Mouse (Mus musculus) E14TG2a.4 (cell line): ENCODE data around the gene Fgd6.

Source experiments
- H3K27me3 ChIP-seq: 2 replicates; pipeline ENCODE4 v1.6.1; 2014; ENCODE audit warnings: low read length, control low read depth; ENCODE audit not compliant: insufficient read depth
- H3K36me3 ChIP-seq: 2 replicates; pipeline ENCODE4 v1.6.1; 2014; ENCODE audit warnings: low read length, control low read depth; ENCODE audit not compliant: insufficient read depth
- H3K4me1 ChIP-seq: replicated peaks from 2 replicates; pipeline ENCODE4 v1.6.1; 2014; ENCODE audit warnings: low read depth, low read length, control low read depth
- H3K4me3 ChIP-seq: replicated peaks from 2 replicates; pipeline ENCODE4 v1.5.1; 2014; ENCODE audit warnings: mild to moderate bottlenecking, low read length
- H3K9me3 ChIP-seq: 2 replicates; pipeline ENCODE4 v1.6.1; 2014; ENCODE audit warnings: low read length, control low read depth
- CTCF ChIP-seq: conservative IDR thresholded peaks from 2 replicates; pipeline ENCODE4 v1.5.1; 2014; ENCODE audit warnings: low read length
- NANOG ChIP-seq: IDR thresholded peaks from 2 replicates; pipeline ENCODE4 v1.6.1; 2014; ENCODE audit warnings: borderline replicate concordance, low read length, mixed read lengths
- POU5F1 ChIP-seq: IDR thresholded peaks from 2 replicates; pipeline ENCODE4 v1.6.1; 2014; ENCODE audit warnings: low read length, borderline replicate concordance

Gene Fgd6

DNA sequence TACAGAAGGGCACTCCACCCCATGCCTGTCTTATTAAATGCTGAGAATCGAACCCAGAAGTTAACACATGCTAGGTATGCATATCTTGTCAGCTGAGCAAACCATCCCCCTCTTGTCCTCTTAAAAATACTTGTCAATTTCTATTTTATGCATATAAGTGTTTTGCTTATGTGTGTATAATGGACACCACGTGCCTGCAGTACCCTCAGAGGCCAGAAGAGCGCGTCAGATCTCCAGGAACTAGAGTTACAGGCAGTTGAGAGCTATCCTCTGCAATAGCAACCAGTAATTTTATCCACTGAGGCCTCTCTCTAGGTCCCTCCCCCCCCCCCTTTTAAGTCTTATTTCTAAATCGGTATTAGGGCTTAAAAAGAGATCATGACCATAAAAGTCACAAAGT, 88.6 kb downstream of the Fgd6 start:
- H3K36me3 ChIP-seq = no peaks in the 10 kb centered on the region
- H3K4me1 ChIP-seq = no peaks in the 10 kb centered on the region
- H3K9me3 ChIP-seq = no peaks in the 10 kb centered on the region
- TF ChIP-seq CTCF = 0 out of 2 replicates have a peak, but pooled peaks have one; percentile 11
- no peak for TF ChIP-seq POU5F1
- no peak for TF ChIP-seq NANOG
- H3K27me3 ChIP-seq = no peaks in the 10 kb centered on the region
- H3K4me3 ChIP-seq = no peak overlapping the region

DNA sequence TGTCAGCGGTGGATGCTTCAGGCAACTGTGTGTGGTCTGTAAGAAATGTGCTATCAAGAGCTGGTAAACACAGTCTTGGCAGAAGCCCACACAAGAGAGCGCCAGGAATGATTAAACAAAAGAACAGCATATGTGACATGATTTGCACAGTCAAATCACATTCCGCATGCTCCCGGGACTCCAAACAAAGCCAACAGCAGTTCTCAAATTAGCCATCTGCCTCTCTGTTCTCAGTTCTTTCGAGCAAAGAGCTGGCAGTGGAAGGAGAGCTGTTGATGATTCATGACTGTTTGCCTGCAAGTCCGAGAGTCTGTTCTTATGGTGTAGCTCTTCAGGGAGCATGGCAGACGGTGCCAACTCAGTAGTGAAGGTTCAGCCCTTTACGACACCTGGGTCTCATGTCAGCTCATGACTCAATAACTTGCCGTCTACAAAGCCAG, 93.9 kb downstream of the Fgd6 start:
- Histone ChIP-seq H3K4me3 (no peak overlapping the region), H3K36me3 (no peaks in the 10 kb centered on the region), H3K4me1 (no peaks in the 10 kb centered on the region), H3K9me3 (no peaks in the 10 kb centered on the region), H3K27me3 (no peaks in the 10 kb centered on the region)
- TF ChIP-seq NANOG = no peak
- TF ChIP-seq CTCF = no peak
- TF ChIP-seq POU5F1 = no peak

DNA sequence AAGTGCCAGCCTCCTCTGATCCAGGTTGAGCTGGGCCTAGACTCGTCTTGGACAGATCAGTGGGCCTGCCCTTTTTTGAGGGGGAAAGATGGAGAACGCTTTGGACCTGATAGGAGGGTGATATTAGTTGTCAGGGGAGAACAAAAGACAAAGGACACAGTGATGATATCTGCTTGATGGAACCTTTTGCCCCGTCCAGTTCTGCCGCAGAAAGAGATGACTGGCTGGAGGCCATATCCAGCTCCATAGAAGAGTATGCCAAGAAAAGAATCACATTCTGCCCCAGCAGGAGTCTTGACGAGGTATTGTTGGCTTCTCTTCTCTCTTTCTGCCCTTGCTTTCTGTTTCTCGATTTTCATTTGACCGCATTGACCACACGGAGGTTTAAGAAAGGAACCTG, 97.3 kb downstream of the Fgd6 start:
- Histone ChIP-seq H3K27me3 (no peaks in the 10 kb centered on the region), H3K36me3 (no peaks in the 10 kb centered on the region), H3K4me1 (peaks cover 7% of the 10 kb centered on the region), H3K9me3 (no peaks in the 10 kb centered on the region), H3K4me3 (no peak overlapping the region)
- TF ChIP-seq POU5F1 (no peak), NANOG (no peak), CTCF (no peak)

DNA sequence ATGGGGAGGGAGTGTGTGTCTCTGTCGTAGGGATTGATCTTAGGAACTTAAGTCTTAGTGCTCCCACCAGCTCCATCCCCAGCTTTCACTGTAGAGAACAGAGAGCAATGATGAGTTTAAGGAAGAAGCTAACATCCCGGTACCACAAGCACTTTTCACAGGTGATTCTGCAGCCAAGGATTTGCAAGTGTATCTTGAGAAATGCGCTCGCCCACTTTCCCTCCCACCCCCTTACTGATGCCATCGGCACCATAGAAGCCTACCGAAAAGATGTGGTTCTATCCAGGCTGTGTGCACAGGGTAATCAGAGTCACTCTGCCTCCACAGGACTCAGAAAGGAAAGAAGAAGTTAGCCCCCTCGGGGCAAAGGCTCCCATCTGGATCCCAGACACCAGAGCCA, 97.9 kb downstream of the Fgd6 start:
- no peaks in the 10 kb centered on the region for H3K27me3 ChIP-seq
- H3K36me3 ChIP-seq = no peaks in the 10 kb centered on the region
- H3K9me3 ChIP-seq = no peaks in the 10 kb centered on the region
- TF ChIP-seq CTCF (no peak), POU5F1 (no peak), NANOG (no peak)
- peaks cover 7% of the 10 kb centered on the region for H3K4me1 ChIP-seq
- H3K4me3 ChIP-seq = no peak overlapping the region

DNA sequence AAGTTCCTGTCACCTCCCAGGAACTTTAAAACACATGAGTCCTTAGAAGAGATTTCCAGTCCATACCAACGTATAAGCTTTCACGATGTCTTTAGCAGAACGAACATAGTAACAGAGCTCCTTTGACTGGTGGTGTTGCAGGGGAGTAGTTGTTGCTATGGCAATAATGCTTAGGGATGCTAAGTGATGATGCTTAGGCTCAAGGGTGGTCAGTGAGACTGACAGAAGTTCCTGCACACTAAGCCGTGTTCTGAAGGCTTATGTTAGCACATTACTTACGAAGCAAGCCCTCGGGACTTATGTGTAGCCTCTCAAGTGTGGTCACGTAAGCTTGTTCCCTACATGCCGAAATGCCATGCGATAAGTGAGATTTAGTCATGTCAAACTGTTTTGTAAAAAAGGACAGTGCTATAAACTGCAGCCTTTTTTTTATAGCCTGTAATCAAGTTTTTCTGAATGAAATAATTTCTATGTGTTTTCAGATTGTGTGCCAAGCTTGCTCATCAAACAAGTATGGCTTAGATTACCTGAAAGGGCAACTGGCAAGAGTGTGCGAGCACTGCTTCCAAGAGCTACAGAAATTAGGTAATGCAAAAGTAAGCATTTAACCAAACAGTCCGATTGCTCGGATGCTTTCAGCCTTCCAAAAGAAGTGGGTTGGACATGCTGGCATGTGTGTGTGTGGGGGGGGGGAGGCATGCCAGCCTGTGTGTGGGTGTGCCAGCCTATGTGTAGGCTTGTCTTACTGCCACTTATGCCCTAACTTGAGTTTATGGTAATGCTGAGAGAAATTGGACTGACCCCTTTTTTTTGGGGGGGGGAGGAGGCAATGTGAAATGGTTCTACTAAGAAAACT, 99.0 kb downstream of the Fgd6 start:
- no peaks in the 10 kb centered on the region for H3K9me3 ChIP-seq
- H3K4me3 ChIP-seq = no peak overlapping the region
- TF ChIP-seq POU5F1 (no peak), CTCF (no peak), NANOG (no peak)
- H3K36me3 ChIP-seq = no peaks in the 10 kb centered on the region
- peaks cover 7% of the 10 kb centered on the region for H3K4me1 ChIP-seq
- H3K27me3 ChIP-seq = no peaks in the 10 kb centered on the region

DNA sequence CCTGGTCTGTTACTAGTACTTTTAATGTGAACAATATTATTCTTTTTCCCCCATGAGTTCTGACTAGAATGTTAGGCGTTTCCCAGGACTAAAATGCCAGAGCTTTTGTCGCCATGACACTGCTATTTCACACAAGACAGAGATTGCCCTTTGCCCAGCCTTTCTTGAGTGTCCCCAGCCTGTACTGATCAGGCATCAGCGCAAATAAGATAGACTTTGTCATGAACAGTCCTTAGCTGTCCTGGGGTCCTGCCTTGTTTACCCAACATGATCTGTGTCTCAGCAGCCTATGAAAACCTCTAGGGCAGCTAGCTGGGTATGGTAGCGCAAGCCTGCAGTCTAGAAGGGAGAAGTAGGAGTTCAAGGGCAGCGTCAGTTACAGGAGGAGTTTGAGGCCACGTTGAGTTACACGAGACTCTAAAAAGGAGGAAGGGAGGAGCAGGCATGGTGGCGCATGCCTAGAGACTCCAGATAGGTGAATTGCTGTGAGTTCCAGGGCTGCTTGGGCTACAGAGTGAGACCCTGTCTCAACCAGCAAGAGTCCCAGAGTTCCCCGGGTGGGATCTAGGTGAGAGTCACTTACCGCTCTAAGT, 103.2 kb downstream of the Fgd6 start:
- Histone ChIP-seq H3K27me3 (no peaks in the 10 kb centered on the region), H3K4me1 (peaks cover 7% of the 10 kb centered on the region), H3K9me3 (no peaks in the 10 kb centered on the region), H3K4me3 (no peak overlapping the region), H3K36me3 (no peaks in the 10 kb centered on the region)
- TF ChIP-seq NANOG = no peak
- no peak for TF ChIP-seq POU5F1
- TF ChIP-seq CTCF = no peak

DNA sequence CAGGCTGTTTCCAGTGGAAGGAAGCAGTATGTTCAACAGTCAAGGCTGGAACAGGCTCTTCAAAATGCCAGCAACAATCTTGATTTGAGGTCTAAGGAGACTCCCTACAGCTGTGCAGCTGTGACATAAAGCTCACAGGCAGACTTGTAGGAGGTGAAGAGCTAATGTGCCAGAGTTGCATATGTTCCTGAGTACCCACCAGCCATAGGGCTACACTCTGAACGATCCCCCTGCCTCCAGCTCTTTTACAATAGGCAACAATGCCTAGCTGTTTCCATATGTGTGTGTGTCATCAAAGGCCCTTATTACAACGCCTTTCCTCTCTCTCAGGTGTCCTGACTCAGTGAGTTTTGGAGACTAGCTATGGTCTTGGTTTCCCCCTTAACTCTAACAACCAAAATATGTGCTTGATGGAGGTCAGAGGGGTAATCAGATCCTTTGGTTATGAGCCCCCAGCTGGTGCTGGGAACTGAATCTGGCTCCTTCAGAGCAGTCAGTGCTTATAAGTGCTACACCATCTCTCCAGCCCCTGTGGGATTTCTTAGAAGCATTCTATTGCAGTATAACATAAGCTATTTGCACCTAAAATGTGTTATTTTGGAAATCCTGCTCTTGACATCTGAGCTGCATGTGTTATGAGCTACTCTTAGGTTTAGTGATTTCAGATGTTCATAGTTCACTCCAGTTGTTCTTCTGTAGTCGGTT, 104.6 kb downstream of the Fgd6 start:
- no peaks in the 10 kb centered on the region for H3K27me3 ChIP-seq
- no peak for TF ChIP-seq POU5F1
- TF ChIP-seq CTCF = no peak
- no peaks in the 10 kb centered on the region for H3K9me3 ChIP-seq
- peaks cover 7% of the 10 kb centered on the region for H3K4me1 ChIP-seq
- no peak overlapping the region for H3K4me3 ChIP-seq
- H3K36me3 ChIP-seq = no peaks in the 10 kb centered on the region

DNA sequence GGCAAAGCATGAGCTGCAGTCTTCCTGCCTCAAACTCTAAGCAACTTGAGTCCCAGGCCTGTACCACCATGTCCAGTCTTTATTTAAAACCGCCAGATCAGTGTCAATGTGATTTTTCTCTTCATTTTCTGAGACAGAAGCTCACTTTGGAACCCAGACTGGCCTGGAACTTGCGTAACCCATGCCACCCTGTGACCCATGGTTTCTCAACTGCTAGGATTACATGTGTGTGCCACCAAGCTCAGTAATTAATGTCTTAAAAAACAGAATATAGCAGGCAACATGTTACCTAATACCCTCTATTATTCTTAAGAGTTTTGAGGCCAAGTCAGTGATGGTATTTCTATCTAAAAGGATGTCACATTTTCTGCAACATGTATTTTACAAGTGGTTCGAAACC, 106.6 kb downstream of the Fgd6 start:
- Histone ChIP-seq H3K4me1 (peaks cover 2% of the 10 kb centered on the region), H3K4me3 (no peak overlapping the region), H3K27me3 (no peaks in the 10 kb centered on the region), H3K36me3 (no peaks in the 10 kb centered on the region), H3K9me3 (no peaks in the 10 kb centered on the region)
- no peak for TF ChIP-seq POU5F1
- TF ChIP-seq CTCF = no peak
- TF ChIP-seq NANOG = no peak
